Mouse (Mus musculus) myocyte (in vitro differentiated cells): ENCODE data around the gene Slc27a3. TPM values are rescaled to one million over a fixed set of nuclear protein-coding genes. Genes with fewer than 3 reads are reported as not detected.

Source experiments
- H3K27me3 ChIP-seq: one replicate; pipeline ENCODE4 v1.6.1; 2011; ENCODE audit not compliant: control insufficient read depth, insufficient read depth, insufficient read length
- H3K36me3 ChIP-seq: one replicate; pipeline ENCODE4 v1.6.1; 2011; ENCODE audit not compliant: control insufficient read depth, insufficient read depth
- H3K4me2 ChIP-seq: one replicate; pipeline ENCODE4 v1.6.1; 2011; ENCODE audit warnings: low read depth, control low read depth
- H3K4me3 ChIP-seq: one replicate; pipeline ENCODE4 v1.5.1; 2011; ENCODE audit warnings: mild to moderate bottlenecking, control low read depth, moderate library complexity
- H3K79me2 ChIP-seq: one replicate; pipeline ENCODE4 v1.6.1; 2011; ENCODE audit not compliant: control insufficient read depth, insufficient read depth
- H3ac ChIP-seq: one replicate; pipeline ENCODE4 v1.6.1; 2011; ENCODE audit not compliant: control insufficient read depth, insufficient read length
- CEBPB ChIP-seq: IDR thresholded peaks from 2 replicates; pipeline ENCODE4 v1.6.1; 2011; ENCODE audit warnings: mild to moderate bottlenecking, moderate library complexity; ENCODE audit not compliant: poor library complexity, insufficient read depth, severe bottlenecking
- E2F4 ChIP-seq: IDR thresholded peaks from one replicate; pipeline ENCODE4 v1.6.1; 2011; ENCODE audit warnings: mild to moderate bottlenecking, control low read depth, moderate library complexity; ENCODE audit not compliant: insufficient read depth
- MAX ChIP-seq: IDR thresholded peaks from one replicate; pipeline ENCODE4 v1.6.1; 2011; ENCODE audit warnings: low read depth, mild to moderate bottlenecking, control low read depth
- MYOD1 ChIP-seq, 3 experiments: IDR thresholded peaks; one replicate each; pipeline ENCODE4 v1.6.1; 2011; ENCODE audit warnings: control low read depth in 2 of 3, low read depth in 2 of 3, mild to moderate bottlenecking in 2 of 3, moderate library complexity in 1 of 3; ENCODE audit not compliant: insufficient read length in 2 of 3, control insufficient read depth in 1 of 3
- MYOG ChIP-seq, 3 experiments: IDR thresholded peaks; one replicate each; pipeline ENCODE4 v1.6.1; 2011; ENCODE audit warnings: control low read depth in 2 of 3, low read depth in 2 of 3, mild to moderate bottlenecking in 2 of 3; ENCODE audit not compliant: insufficient read length in 2 of 3, control insufficient read depth in 1 of 3, insufficient read depth in 1 of 3
- POLR2A ChIP-seq: IDR thresholded peaks from one replicate; pipeline ENCODE4 v1.6.1; 2011; ENCODE audit warnings: low read depth, mild to moderate bottlenecking, control low read depth, moderate library complexity; ENCODE audit not compliant: insufficient read length
- POLR2AphosphoS2 ChIP-seq: IDR thresholded peaks from one replicate; pipeline ENCODE4 v1.6.1; 2011; ENCODE audit warnings: low read depth, control low read depth; ENCODE audit not compliant: insufficient read length
- REST ChIP-seq: IDR thresholded peaks from one replicate; pipeline ENCODE4 v1.6.1; 2011; ENCODE audit warnings: mild to moderate bottlenecking, control low read depth, moderate library complexity; ENCODE audit not compliant: insufficient read depth, insufficient read length
- SRF ChIP-seq: IDR thresholded peaks from one replicate; pipeline ENCODE4 v1.6.1; 2011; ENCODE audit warnings: low read depth; ENCODE audit not compliant: control insufficient read depth, insufficient read length
- TCF12 ChIP-seq: IDR thresholded peaks from one replicate; pipeline ENCODE4 v1.6.1; 2011; ENCODE audit warnings: mild to moderate bottlenecking, control low read depth; ENCODE audit not compliant: poor library complexity, insufficient read depth, severe bottlenecking
- TCF3 ChIP-seq: IDR thresholded peaks from one replicate; pipeline ENCODE4 v1.6.1; 2011; ENCODE audit warnings: low read depth, control low read depth; ENCODE audit not compliant: insufficient read length
- USF1 ChIP-seq: IDR thresholded peaks from one replicate; pipeline ENCODE4 v1.6.1; 2011; ENCODE audit warnings: low read depth, mild to moderate bottlenecking, control low read depth, moderate library complexity
- polyA plus RNA-seq: library from polyadenylated mRNA; unstranded; fragments of >200 nt; fragmentation: generic; extraction: Trizol; gene quantifications from one replicate; pipeline ENCODE4 v1.2.1, GENCODE M21; 2012; ENCODE audit warnings: missing spikeins

The Slc27a3 gene
- polyA plus RNA-seq, 1 experiment, result 3.4 TPM

GRCm38 (mm10) chr3:90369041-90369440, 20.7 kb downstream of the Slc27a3 start:
- no peak overlapping the region for H3K4me2 ChIP-seq
- H3K36me3 ChIP-seq, result no peaks in the 10 kb centered on the region
- no peak overlapping the region for H3K4me3 ChIP-seq
- TF ChIP-seq MYOD1 (IDR thresholded peaks at IDR 0.05; ENCODE audit: control insufficient read depth in 1 of 3, insufficient read length in 2 of 3, low read depth in 2 of 3) (no peak), POLR2AphosphoS2 (no peak), SRF (no peak), E2F4 (no peak), CEBPB (no peak), USF1 (no peak), TCF3 (no peak), POLR2A (no peak), MYOG (IDR thresholded peaks at IDR 0.05; ENCODE audit: control insufficient read depth in 1 of 3, insufficient read depth in 1 of 3, insufficient read length in 2 of 3, low read depth in 2 of 3) (no peak), REST (no peak), TCF12 (no peak), MAX (no peak)
- H3K79me2 ChIP-seq, result no peaks in the 10 kb centered on the region
- H3ac ChIP-seq, result no peak overlapping the region
- H3K27me3 ChIP-seq, result no peaks in the 10 kb centered on the region

DNA sequence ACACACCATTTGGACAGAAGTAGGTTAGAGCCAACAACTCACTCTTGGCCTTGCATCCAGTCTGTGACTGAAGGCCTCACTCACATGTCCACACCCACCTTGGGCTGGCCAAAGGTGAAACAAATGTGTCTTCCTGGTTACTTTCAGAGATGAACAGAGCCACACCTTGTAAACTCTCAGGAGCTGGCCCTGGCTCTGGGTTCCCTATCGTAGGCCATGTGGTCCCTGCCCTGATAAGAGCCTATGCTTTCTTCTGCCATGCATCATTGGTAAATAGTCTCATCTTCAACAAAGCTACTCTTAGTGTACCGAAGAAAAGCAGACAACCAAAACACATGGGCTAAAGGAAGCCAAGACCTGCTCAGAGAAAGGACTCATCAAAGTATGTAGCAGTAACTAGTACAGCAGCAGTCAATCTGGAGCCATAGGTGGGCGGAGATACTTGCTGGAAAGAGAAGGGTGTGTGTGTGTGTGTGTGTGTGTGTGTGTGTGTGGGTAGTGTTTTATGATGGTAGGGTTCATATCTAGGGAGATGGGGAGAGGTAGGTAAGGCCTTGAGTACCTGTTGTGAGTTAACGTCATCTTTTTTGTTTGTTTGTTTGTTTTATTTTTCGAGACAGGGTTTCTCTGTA, 22.6 kb downstream of the Slc27a3 start:
- TF ChIP-seq TCF3 (no peak), REST (no peak), MAX (no peak), CEBPB (no peak), MYOD1 (IDR thresholded peaks at IDR 0.05; ENCODE audit: control insufficient read depth in 1 of 3, insufficient read length in 2 of 3, low read depth in 2 of 3) (no peak)
- peaks cover 4% of the 10 kb centered on the region for H3K36me3 ChIP-seq
- H3ac ChIP-seq, result no peak overlapping the region
- no peaks in the 10 kb centered on the region for H3K27me3 ChIP-seq
- no peaks in the 10 kb centered on the region for H3K79me2 ChIP-seq
- H3K4me2 ChIP-seq, result no peak overlapping the region
- H3K4me3 ChIP-seq, result no peak overlapping the region

GRCm38 (mm10) chr3:90362346-90362745, 27.4 kb downstream of the Slc27a3 start:
- Histone ChIP-seq H3K79me2 (no peaks in the 10 kb centered on the region), H3K27me3 (no peaks in the 10 kb centered on the region), H3K36me3 (peaks cover 15% of the 10 kb centered on the region), H3K4me2 (no peak overlapping the region), H3K4me3 (no peak overlapping the region), H3ac (no peak overlapping the region)
- TF ChIP-seq POLR2A, result no peak
- no peak for TF ChIP-seq TCF3
- TF ChIP-seq TCF12, result no peak
- TF ChIP-seq POLR2AphosphoS2, result no peak
- no peak for TF ChIP-seq USF1
- no peak for TF ChIP-seq E2F4
- TF ChIP-seq MYOD1 (IDR thresholded peaks at IDR 0.05; ENCODE audit: control insufficient read depth in 1 of 3, insufficient read length in 2 of 3, low read depth in 2 of 3), result no peak
- no peak for TF ChIP-seq REST
- TF ChIP-seq MYOG (IDR thresholded peaks at IDR 0.05; ENCODE audit: control insufficient read depth in 1 of 3, insufficient read depth in 1 of 3, insufficient read length in 2 of 3, low read depth in 2 of 3), result no peak
- no peak for TF ChIP-seq MAX
- no peak for TF ChIP-seq CEBPB
- no peak for TF ChIP-seq SRF

- Histone ChIP-seq H3K4me3 (no peak overlapping the region), H3K79me2 (no peaks in the 10 kb centered on the region), H3K4me2 (no peak overlapping the region), H3K27me3 (no peaks in the 10 kb centered on the region), H3ac (no peak overlapping the region), H3K36me3 (peaks cover 20% of the 10 kb centered on the region)
- no peak for TF ChIP-seq E2F4
- no peak for TF ChIP-seq MAX
- TF ChIP-seq MYOG (IDR thresholded peaks at IDR 0.05; ENCODE audit: control insufficient read depth in 1 of 3, insufficient read depth in 1 of 3, insufficient read length in 2 of 3, low read depth in 2 of 3), result no peak
- no peak for TF ChIP-seq SRF
- no peak for TF ChIP-seq REST
- no peak for TF ChIP-seq CEBPB
Observed at GRCm38 (mm10) chr3:90361476-90361875, 28.3 kb downstream of the Slc27a3 start.

DNA sequence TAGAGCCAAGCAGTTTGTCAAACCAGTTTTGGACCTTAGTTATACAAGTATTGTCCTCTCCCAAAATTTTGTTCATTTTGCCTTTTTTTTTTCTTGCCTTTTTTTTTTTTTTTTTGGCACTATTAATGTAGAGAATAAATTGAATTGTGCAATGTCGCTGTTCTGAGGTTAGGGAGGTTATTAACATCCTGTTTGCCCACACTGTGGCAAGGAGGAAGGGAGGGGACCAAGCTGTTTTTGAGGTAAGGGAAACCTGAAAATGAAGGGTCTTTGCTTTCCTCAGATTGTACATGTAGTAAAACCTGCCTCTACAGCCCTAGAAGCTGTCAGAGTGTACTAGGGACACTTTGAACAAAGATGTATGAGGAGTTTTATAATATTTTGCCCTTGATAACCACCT, 30.5 kb downstream of the Slc27a3 start:
- H3K27me3 ChIP-seq, result no peaks in the 10 kb centered on the region

More for the DNA sequence above, 30.5 kb downstream of the Slc27a3 start:
- peaks cover 41% of the 10 kb centered on the region for H3K36me3 ChIP-seq
- TF ChIP-seq POLR2AphosphoS2 (no peak), POLR2A (no peak), MYOG (IDR thresholded peaks at IDR 0.05; ENCODE audit: control insufficient read depth in 1 of 3, insufficient read depth in 1 of 3, insufficient read length in 2 of 3, low read depth in 2 of 3) (no peak), USF1 (no peak), MAX (no peak), CEBPB (no peak), MYOD1 (IDR thresholded peaks at IDR 0.05; ENCODE audit: control insufficient read depth in 1 of 3, insufficient read length in 2 of 3, low read depth in 2 of 3) (no peak), E2F4 (no peak), TCF12 (no peak), TCF3 (no peak), SRF (no peak), REST (no peak)
- no peak overlapping the region for H3K4me2 ChIP-seq
- no peak overlapping the region for H3K4me3 ChIP-seq
- H3ac ChIP-seq, result no peak overlapping the region
- no peaks in the 10 kb centered on the region for H3K79me2 ChIP-seq
